Mouse (Mus musculus) C2C12 (cell line): ENCODE data around the gene Cdh4.

Experiments used
- CTCF ChIP-seq: IDR thresholded peaks from one replicate; pipeline ENCODE4 v1.5.1; 2011; ENCODE audit not compliant: control insufficient read depth, insufficient read depth, insufficient read length
- FOSL1 ChIP-seq: IDR thresholded peaks from one replicate; pipeline ENCODE4 v1.8.0; 2011; ENCODE audit warnings: mild to moderate bottlenecking, low read length; ENCODE audit not compliant: poor library complexity, insufficient read depth, severe bottlenecking
- MYOD1 ChIP-seq: IDR thresholded peaks from one replicate; pipeline ENCODE4 v1.6.1; 2011; ENCODE audit warnings: low read depth; ENCODE audit not compliant: control insufficient read depth, insufficient read length
- USF1 ChIP-seq: IDR thresholded peaks from one replicate; pipeline ENCODE4 v1.6.1; 2011; ENCODE audit warnings: low read depth, mild to moderate bottlenecking, control low read depth, moderate library complexity

- TF ChIP-seq CTCF (no peak), FOSL1 (no peak), USF1 (no peak), MYOD1 (no peak)
Observed at GRCm38 (mm10) chr2:179857086-179857485, 414.9 kb downstream of the Cdh4 start.
